Mouse (Mus musculus): Measurements from ENCODE around the gene Ubr3. TPM values are rescaled to one million over a fixed set of nuclear protein-coding genes. Genes with fewer than 3 reads are reported as not detected.

Ubr3 gene
- polyA plus RNA-seq, 1 experiment: 20.8 TPM

DNA sequence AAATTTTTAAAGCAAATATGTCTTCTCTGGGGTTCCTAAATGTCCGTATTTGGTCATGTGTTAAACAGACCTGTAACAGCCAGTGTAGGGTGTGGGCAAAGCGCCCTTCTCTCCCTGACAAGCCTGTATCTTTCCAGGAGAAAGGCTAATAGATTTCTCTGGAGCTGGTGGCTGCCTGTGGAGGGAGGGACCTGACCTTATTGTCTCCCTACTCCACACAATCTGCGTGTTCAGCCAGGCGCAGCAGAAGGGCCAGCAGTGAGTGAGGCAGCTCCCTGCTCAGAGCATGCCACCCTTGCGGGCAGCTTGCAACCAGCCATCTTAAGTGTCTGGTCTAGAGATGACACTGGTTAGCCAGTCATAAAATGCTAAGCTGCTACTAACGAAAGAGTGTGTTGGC lies 147.4 kb downstream of the Ubr3 start:
- H3K27ac ChIP-seq (ENCODE audit: control insufficient read depth, insufficient read depth, low read depth, low read length, poor library complexity): no peak overlapping the region
- 68% methylated on average over 6 of the region's 6 CpGs for WGBS
- no peak for TF ChIP-seq POLR2A (IDR thresholded peaks at IDR 0.05; ENCODE audit: borderline replicate concordance, control insufficient read depth, low read depth, low read length)
- no peak for TF ChIP-seq CTCF (IDR thresholded peaks at IDR 0.05; ENCODE audit: control insufficient read depth, insufficient read depth, low read length)

DNA sequence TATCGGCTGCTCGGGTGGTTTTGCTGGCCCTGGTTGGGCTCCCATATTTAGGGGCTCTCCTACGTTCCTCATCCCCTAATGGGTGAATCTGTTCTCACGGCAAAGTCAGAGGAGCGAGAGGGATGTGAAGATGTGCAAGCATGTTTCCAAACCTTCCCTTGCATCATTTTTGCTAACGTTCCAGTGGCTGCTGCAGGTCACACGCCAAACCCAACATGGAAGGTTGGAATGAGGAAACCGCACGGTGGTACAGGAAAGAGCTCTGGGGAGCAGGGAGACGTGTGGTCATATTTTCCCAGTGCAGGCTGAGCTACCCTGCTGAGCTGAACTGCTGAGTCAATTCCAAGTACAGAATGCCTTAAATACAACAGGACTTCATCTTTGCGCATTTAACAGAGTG lies 150.8 kb downstream of the Ubr3 start:
- Histone ChIP-seq H3K27ac (ENCODE audit: control insufficient read depth, insufficient read depth, low read depth, low read length, poor library complexity) (no peak overlapping the region), H3K4me3 (replicated peaks; ENCODE audit: control insufficient read depth, low read depth, low read length) (no peak overlapping the region), H3K4me1 (ENCODE audit: control insufficient read depth, insufficient read depth, low read length) (no peaks in the 10 kb centered on the region; the same call in 1 of the 2 replicates)
- TF ChIP-seq CTCF (IDR thresholded peaks at IDR 0.05; ENCODE audit: control insufficient read depth, insufficient read depth, low read length) (no peak), POLR2A (IDR thresholded peaks at IDR 0.05; ENCODE audit: borderline replicate concordance, control insufficient read depth, low read depth, low read length) (no peak)
- WGBS: 22% methylated on average over 11 of the region's 11 CpGs

More for the DNA sequence above, 147.4 kb downstream of the Ubr3 start:
- Histone ChIP-seq H3K4me3 (replicated peaks; ENCODE audit: control insufficient read depth, low read depth, low read length) (no peak overlapping the region), H3K4me1 (ENCODE audit: control insufficient read depth, insufficient read depth, low read length) (no peaks in the 10 kb centered on the region; the same call in 1 of the 2 replicates)

DNA sequence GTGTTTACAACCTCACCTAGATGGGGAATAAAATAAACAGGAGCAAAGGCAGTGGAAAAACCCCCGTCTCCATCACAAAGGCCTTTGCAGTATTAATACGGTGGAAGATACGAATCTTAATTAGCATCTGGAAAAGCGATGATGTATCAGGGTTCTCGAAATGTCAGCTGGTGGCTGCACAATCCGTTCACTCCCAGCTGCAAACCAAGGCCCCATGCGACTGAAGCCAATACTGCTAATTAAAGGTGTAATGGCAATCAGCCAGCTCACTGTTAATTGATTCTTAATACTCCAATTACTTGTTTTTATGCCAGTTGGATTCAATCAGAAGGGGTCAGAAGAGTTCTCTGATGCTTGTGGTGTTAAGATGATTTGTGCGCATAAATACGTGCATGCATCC lies 156.8 kb downstream of the Ubr3 start:
- TF ChIP-seq CTCF (IDR thresholded peaks at IDR 0.05; ENCODE audit: control insufficient read depth, insufficient read depth, low read length) (no peak), POLR2A (IDR thresholded peaks at IDR 0.05; ENCODE audit: borderline replicate concordance, control insufficient read depth, low read depth, low read length) (no peak)
- 88% methylated on average over 9 of the region's 9 CpGs for whole genome bisulfite sequencing
- no peaks in the 10 kb centered on the region for H3K4me1 ChIP-seq (ENCODE audit: control insufficient read depth, insufficient read depth, low read length)
- no peak overlapping the region for H3K4me3 ChIP-seq (replicated peaks; ENCODE audit: control insufficient read depth, low read depth, low read length)
- H3K27ac ChIP-seq (ENCODE audit: control insufficient read depth, insufficient read depth, low read depth, low read length, poor library complexity): no peak overlapping the region

DNA sequence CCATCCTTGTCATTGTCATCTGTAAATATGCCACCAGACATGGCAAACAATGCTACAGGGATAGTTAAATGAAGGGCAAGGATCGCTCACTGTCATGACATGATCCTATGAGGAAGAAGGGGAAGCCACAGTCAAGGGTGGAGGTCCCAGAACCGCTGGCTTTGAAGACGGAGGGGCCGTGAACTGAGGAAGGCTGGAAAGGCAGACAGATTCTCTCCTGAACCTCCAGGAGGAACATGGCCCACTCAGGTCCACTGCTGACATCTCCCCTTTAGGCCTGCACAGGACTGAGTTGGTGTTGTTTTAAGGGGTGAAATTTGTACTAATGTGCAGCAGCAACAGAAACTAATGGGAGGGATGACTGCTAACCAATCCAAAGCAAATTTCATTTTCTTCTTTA lies 161.2 kb downstream of the Ubr3 start:
- TF ChIP-seq CTCF (IDR thresholded peaks at IDR 0.05; ENCODE audit: control insufficient read depth, insufficient read depth, low read length) (no peak), POLR2A (IDR thresholded peaks at IDR 0.05; ENCODE audit: borderline replicate concordance, control insufficient read depth, low read depth, low read length) (no peak)
- H3K4me3 ChIP-seq (replicated peaks; ENCODE audit: control insufficient read depth, low read depth, low read length): no peak overlapping the region
- no peaks in the 10 kb centered on the region for H3K4me1 ChIP-seq (ENCODE audit: control insufficient read depth, insufficient read depth, low read length)
- WGBS: 86% methylated on average over 4 of the region's 4 CpGs
- no peak overlapping the region for H3K27ac ChIP-seq (ENCODE audit: control insufficient read depth, insufficient read depth, low read depth, low read length, poor library complexity)

DNA sequence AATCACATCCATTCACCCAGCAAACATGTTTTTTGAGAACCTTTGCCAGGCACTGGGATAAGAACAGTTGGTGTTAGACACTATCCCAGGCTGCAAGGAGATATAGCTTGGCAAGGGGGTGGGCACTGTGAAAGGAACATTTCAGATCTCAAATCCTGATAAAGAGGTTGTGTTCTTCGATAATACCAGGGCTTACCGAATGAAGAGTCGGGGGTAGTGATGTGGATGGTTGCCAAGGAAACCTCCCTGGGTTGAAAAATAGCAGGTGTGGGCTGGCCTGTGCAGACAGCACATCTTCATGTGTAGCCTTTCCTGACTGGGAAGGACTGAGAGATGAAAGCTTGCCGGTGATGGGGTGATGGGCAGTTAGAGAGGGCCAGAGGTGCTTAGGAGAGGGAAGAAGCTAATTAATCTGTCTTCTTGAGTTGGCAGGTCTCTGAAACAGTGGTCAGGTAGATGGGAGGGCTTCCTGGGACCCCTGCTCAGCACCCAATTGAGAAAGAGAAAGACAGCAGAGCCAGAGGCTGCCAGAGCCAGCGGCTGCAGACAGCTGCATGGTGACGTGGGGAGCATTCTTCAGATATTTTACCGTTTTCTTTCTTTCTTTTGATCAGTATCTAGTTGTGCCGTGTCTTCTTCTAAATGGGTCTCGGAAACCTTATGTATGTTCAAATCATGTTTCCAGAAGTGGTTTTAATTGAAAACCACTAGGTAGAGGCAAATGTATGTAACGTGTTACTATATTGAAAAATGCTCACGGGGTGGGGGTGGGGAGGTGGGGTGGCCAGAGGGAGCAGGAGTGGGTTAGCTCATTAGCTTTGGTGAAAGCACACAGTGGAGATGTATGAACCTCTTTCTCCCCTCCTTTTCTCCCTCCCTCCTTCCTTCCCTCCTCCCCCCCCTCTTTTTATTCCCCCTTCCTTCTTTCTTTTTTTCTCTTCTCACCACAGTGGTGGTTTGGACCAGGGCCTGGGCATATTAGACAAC lies 163.6 kb downstream of the Ubr3 start:
- no peaks in the 10 kb centered on the region for H3K4me1 ChIP-seq (ENCODE audit: control insufficient read depth, insufficient read depth, low read length)
- no peak overlapping the region; the same call in 1 of the 2 replicates for H3K27ac ChIP-seq (ENCODE audit: control insufficient read depth, insufficient read depth, low read depth, low read length, poor library complexity)
- no peak for TF ChIP-seq CTCF (IDR thresholded peaks at IDR 0.05; ENCODE audit: control insufficient read depth, insufficient read depth, low read length)
- TF ChIP-seq POLR2A (IDR thresholded peaks at IDR 0.05; ENCODE audit: borderline replicate concordance, control insufficient read depth, low read depth, low read length): no peak
- no peak overlapping the region for H3K4me3 ChIP-seq (replicated peaks; ENCODE audit: control insufficient read depth, low read depth, low read length)
- 75% methylated on average over 11 of the region's 11 CpGs for WGBS

DNA sequence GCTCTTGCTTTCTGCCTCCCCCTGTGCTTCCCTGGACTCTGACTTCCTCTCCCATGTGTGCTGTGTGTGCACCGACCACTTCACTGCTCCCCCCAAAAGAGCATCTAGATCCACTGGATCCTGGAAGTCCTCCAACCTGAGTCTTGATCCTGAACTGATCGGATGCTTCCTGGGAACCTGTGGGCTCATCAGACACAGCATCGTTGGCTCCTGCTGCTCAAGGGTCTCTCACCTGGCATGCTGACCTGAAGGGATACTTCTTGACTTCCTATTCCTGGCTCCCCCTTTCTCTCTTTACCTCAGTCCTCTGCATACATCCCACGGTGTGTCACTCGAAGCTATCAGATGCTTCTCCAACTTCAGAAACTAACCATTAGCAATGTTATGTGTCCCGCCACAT lies 168.1 kb downstream of the Ubr3 start:
- WGBS: 70% methylated on average over 6 of the region's 6 CpGs

DNA sequence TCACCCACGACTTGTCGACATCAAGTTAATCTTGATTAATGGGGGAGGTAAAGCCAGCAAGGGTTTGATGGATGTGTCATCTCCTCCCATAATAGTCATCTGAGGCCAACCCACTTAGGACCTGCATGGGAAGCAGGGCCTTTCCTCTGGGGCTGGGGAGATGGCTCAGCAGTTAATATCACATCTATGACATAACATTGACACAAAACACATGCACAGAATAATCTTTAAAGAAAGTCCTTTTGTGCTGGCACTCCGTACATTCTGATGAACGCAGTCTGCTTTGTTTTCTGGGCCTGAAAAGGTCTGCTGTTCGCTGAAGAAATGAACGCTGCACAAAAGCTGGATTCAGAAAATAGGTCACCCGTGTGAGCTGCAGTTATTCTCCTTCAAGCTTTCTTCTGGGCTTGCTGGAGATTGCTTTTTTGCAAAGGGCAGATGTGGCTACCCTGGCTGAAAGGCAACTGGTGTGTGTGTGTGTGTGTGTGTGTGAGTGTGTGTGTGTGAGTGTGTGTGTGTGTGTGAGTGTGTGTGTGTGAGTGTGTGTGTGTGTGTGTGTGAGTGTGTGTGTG lies 168.8 kb downstream of the Ubr3 start:
- TF ChIP-seq POLR2A (IDR thresholded peaks at IDR 0.05; ENCODE audit: borderline replicate concordance, control insufficient read depth, low read depth, low read length): no peak
- no peak for TF ChIP-seq CTCF (IDR thresholded peaks at IDR 0.05; ENCODE audit: control insufficient read depth, insufficient read depth, low read length)
- H3K4me1 ChIP-seq (ENCODE audit: control insufficient read depth, insufficient read depth, low read length): no peaks in the 10 kb centered on the region
- 71% methylated on average over 7 of the region's 7 CpGs for WGBS
- no peak overlapping the region for H3K4me3 ChIP-seq (replicated peaks; ENCODE audit: control insufficient read depth, low read depth, low read length)
- H3K27ac ChIP-seq (ENCODE audit: control insufficient read depth, insufficient read depth, low read depth, low read length, poor library complexity): no peak overlapping the region

More for the DNA sequence above, 168.1 kb downstream of the Ubr3 start:
- TF ChIP-seq POLR2A (IDR thresholded peaks at IDR 0.05; ENCODE audit: borderline replicate concordance, control insufficient read depth, low read depth, low read length) (no peak), CTCF (IDR thresholded peaks at IDR 0.05; ENCODE audit: control insufficient read depth, insufficient read depth, low read length) (no peak)
- Histone ChIP-seq H3K4me1 (ENCODE audit: control insufficient read depth, insufficient read depth, low read length) (no peaks in the 10 kb centered on the region), H3K4me3 (replicated peaks; ENCODE audit: control insufficient read depth, low read depth, low read length) (no peak overlapping the region), H3K27ac (ENCODE audit: control insufficient read depth, insufficient read depth, low read depth, low read length, poor library complexity) (no peak overlapping the region)

DNA sequence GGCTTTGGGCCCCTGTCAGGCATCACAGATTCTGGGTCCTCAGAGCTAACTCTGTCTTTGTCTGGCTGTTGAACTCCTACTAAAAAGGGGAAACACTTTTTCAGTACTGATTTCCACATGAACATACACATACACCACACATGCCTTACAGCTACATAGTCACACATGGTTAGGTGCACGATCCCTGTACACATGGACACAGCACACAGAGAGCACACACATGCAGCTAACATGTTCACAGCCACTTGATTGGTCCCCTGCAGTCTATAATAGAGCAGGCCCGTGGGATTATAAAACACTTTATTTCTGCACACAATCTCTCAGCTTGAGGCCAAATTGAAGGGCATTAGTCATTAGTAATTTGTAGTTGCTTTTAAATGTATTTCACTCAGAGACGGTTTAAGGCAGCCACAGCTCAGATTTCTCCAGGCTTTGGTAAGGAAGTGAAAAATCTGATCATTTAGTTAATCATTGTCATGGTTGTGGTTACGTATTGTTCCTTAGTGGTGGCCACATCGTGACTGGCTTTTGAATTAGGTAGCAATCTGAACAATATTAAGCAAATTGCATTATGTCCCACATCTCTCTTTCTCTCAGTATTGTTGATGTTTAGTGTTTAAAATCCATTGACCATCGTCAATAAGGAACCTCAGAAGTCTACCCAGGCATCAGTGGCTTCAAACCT lies 169.4 kb downstream of the Ubr3 start:
- Histone ChIP-seq H3K4me1 (ENCODE audit: control insufficient read depth, insufficient read depth, low read length) (no peaks in the 10 kb centered on the region), H3K27ac (ENCODE audit: control insufficient read depth, insufficient read depth, low read depth, low read length, poor library complexity) (no peak overlapping the region), H3K4me3 (replicated peaks; ENCODE audit: control insufficient read depth, low read depth, low read length) (no peak overlapping the region)
- no peak for TF ChIP-seq CTCF (IDR thresholded peaks at IDR 0.05; ENCODE audit: control insufficient read depth, insufficient read depth, low read length)
- no peak for TF ChIP-seq POLR2A (IDR thresholded peaks at IDR 0.05; ENCODE audit: borderline replicate concordance, control insufficient read depth, low read depth, low read length)
- WGBS: 52% methylated on average over 6 of the region's 6 CpGs
